Mouse (Mus musculus) adrenal gland, postnatal 0 days (tissue): Measurements from ENCODE around the gene Mpig6b. TPM values are rescaled to one million over a fixed set of nuclear protein-coding genes. Genes with fewer than 3 reads are reported as not detected.

ENCODE experiments used
- polyA plus RNA-seq: library from polyadenylated mRNA; unstranded; fragments of >200 nt; fragmentation: Nextera tagmentation; extraction: Ambion mirVana; gene quantifications from 2 replicates; pipeline ENCODE4 v1.2.1, GENCODE M21; 2015

Mpig6b gene
- polyA plus RNA-seq, 1 experiment from 2014 or later = 0.69 TPM

Other genes with a start within 250 kb of the Mpig6b start
- gene Stk19, start 229.2 kb downstream of the Mpig6b start, polyA plus RNA-seq = 37.9 and 41.1 TPM in 2 replicates
- 34.6 and 62.4 TPM in 2 replicates for gene Dxo, start 229.2 kb downstream of the Mpig6b start, polyA plus RNA-seq
- 23.8 and 36.5 TPM in 2 replicates for gene Skiv2l, start 216.0 kb downstream of the Mpig6b start, polyA plus RNA-seq
- gene Nelfe, start 215.8 kb downstream of the Mpig6b start, polyA plus RNA-seq = 56.9 and 73.9 TPM in 2 replicates
- 27.2 and 40.8 TPM in 2 replicates for gene Cfb, start 203.7 kb downstream of the Mpig6b start, polyA plus RNA-seq
- 1.6 and 1.9 TPM in 2 replicates for gene Zbtb12, start 186.7 kb downstream of the Mpig6b start, polyA plus RNA-seq
- not detected in 2 replicates for gene Gm20547, start 184.1 kb downstream of the Mpig6b start, polyA plus RNA-seq
- 37.4 and 41.0 TPM in 2 replicates for gene C2, start 167.9 kb downstream of the Mpig6b start, polyA plus RNA-seq
- 45.4 and 52.6 TPM in 2 replicates for gene Ehmt2, start 167.7 kb downstream of the Mpig6b start, polyA plus RNA-seq
- 1.1 TPM in 2 replicates for gene Slc44a4, start 151.7 kb downstream of the Mpig6b start, polyA plus RNA-seq
- 24.3 and 32.3 TPM in 2 replicates for gene Neu1, start 134.9 kb downstream of the Mpig6b start, polyA plus RNA-seq
- 1.4 and 1.6 TPM in 2 replicates for gene Hspa1b, start 106.9 kb downstream of the Mpig6b start, polyA plus RNA-seq
- gene Gm20481, start 96.3 kb downstream of the Mpig6b start, polyA plus RNA-seq = not detected in 2 replicates
- 11.8 and 21.4 TPM in 2 replicates for gene Hspa1a, start 94.0 kb downstream of the Mpig6b start, polyA plus RNA-seq
- 0.11 and 0.17 TPM in 2 replicates for gene Hspa1l, start 93.5 kb downstream of the Mpig6b start, polyA plus RNA-seq
- gene Lsm2, start 84.3 kb downstream of the Mpig6b start, polyA plus RNA-seq = 62.8 and 87.8 TPM in 2 replicates
- 31.9 and 37.8 TPM in 2 replicates for gene Vars, start 65.2 kb downstream of the Mpig6b start, polyA plus RNA-seq
- 0.21 and 0.35 TPM in 2 replicates for gene Vwa7, start 49.6 kb downstream of the Mpig6b start, polyA plus RNA-seq
- 4.2 and 6.4 TPM in 2 replicates for gene Sapcd1, start 38.2 kb downstream of the Mpig6b start, polyA plus RNA-seq
- 2.5 and 3.4 TPM in 2 replicates for gene Msh5, start 19.4 kb downstream of the Mpig6b start, polyA plus RNA-seq
- 309 and 357 TPM in 2 replicates for gene Clic1, start 16.2 kb downstream of the Mpig6b start, polyA plus RNA-seq
- gene Ddah2, start 7.1 kb downstream of the Mpig6b start, polyA plus RNA-seq = 134 and 219 TPM in 2 replicates
- 0.19 and 0.61 TPM in 2 replicates for gene Ly6g6c, start 796 bp downstream of the Mpig6b start, polyA plus RNA-seq
- 0.12 and 0.55 TPM in 2 replicates for gene Ly6g6e, start 10.7 kb upstream of the Mpig6b start, polyA plus RNA-seq
- 1.4 and 2.1 TPM in 2 replicates for gene Ly6g6d, start 11.9 kb upstream of the Mpig6b start, polyA plus RNA-seq
- gene Ly6g6f, start 19.4 kb upstream of the Mpig6b start, polyA plus RNA-seq = 0.22 and 0.73 TPM in 2 replicates
- 94.1 and 104 TPM in 2 replicates for gene Abhd16a, start 23.1 kb upstream of the Mpig6b start, polyA plus RNA-seq
- gene Ly6g5c, start 42.1 kb upstream of the Mpig6b start, polyA plus RNA-seq = not detected in 2 replicates
- 0.30 and 0.47 TPM in 2 replicates for gene Ly6g5b, start 49.2 kb upstream of the Mpig6b start, polyA plus RNA-seq
- gene Gpank1, start 55.3 kb upstream of the Mpig6b start, polyA plus RNA-seq = 14.4 and 16.6 TPM in 2 replicates
- gene Csnk2b, start 55.9 kb upstream of the Mpig6b start, polyA plus RNA-seq = 161 and 223 TPM in 2 replicates
- 8.9 and 11.5 TPM in 2 replicates for gene D17H6S53E, start 60.2 kb upstream of the Mpig6b start, polyA plus RNA-seq
- gene Apom, start 65.9 kb upstream of the Mpig6b start, polyA plus RNA-seq = 26.8 and 40.5 TPM in 2 replicates
- gene Bag6, start 69.0 kb upstream of the Mpig6b start, polyA plus RNA-seq = 40.7 and 47.0 TPM in 2 replicates
- 64.0 and 83.9 TPM in 2 replicates for gene Prrc2a, start 98.7 kb upstream of the Mpig6b start, polyA plus RNA-seq
- gene Aif1, start 109.9 kb upstream of the Mpig6b start, polyA plus RNA-seq = 28.3 and 48.7 TPM in 2 replicates
- gene Lst1, start 122.3 kb upstream of the Mpig6b start, polyA plus RNA-seq = 25.5 and 35.9 TPM in 2 replicates
- 2.1 and 4.4 TPM in 2 replicates for gene Ltb, start 128.3 kb upstream of the Mpig6b start, polyA plus RNA-seq
- 0.26 and 0.39 TPM in 2 replicates for gene Tnf, start 135.8 kb upstream of the Mpig6b start, polyA plus RNA-seq
- gene Lta, start 139.2 kb upstream of the Mpig6b start, polyA plus RNA-seq = 0.09 and 0.25 TPM in 2 replicates
- 0.37 TPM in 1 of 2 replicates, not detected in the other for gene Gm16181, start 154.7 kb upstream of the Mpig6b start, polyA plus RNA-seq
- 9.4 and 13.5 TPM in 2 replicates for gene Atp6v1g2, start 167.5 kb upstream of the Mpig6b start, polyA plus RNA-seq
- gene Nfkbil1, start 169.6 kb upstream of the Mpig6b start, polyA plus RNA-seq = 15.2 and 18.3 TPM in 2 replicates
- 140 and 197 TPM in 2 replicates for gene Ddx39b, start 175.6 kb upstream of the Mpig6b start, polyA plus RNA-seq
- gene H2-D1, start 196.5 kb upstream of the Mpig6b start, polyA plus RNA-seq = 191 and 238 TPM in 2 replicates